Mouse (Mus musculus) spleen, adult 2 months (tissue): ENCODE data around the gene Nckipsd. TPM values are rescaled to one million over a fixed set of nuclear protein-coding genes. Genes with fewer than 3 reads are reported as not detected.

Source experiments
- DNase-seq, 2 experiments: peaks; one replicate each; pipeline versions ENCODE4 v3.0.0 to v3.0.0-alpha.2; 2012 to 2021; ENCODE audit warnings: low spot score in 2 of 2, low read depth in 1 of 2
- H3K27ac ChIP-seq: fragments of 200-500 bp; 2 replicates; pipeline ENCODE4 v1.5.1; 2012; ENCODE audit warnings: low read length, inconsistent platforms; ENCODE audit not compliant: insufficient read depth
- H3K27me3 ChIP-seq: fragments of 200-500 bp; 2 replicates; pipeline ENCODE4 v1.6.1; 2012; ENCODE audit warnings: mild to moderate bottlenecking, moderate library complexity, low read length, inconsistent platforms; ENCODE audit not compliant: control insufficient read depth, insufficient read depth
- H3K36me3 ChIP-seq: fragments of 200-500 bp; 2 replicates; pipeline ENCODE4 v1.6.1; 2012; ENCODE audit warnings: mild to moderate bottlenecking, low read length, inconsistent platforms; ENCODE audit not compliant: control insufficient read depth, insufficient read depth
- H3K4me1 ChIP-seq: fragments of 200-500 bp; 2 replicates; pipeline ENCODE4 v1.6.1; 2011; ENCODE audit warnings: inconsistent platforms; ENCODE audit not compliant: control insufficient read depth, insufficient read depth, insufficient read length
- H3K4me3 ChIP-seq: fragments of 200-500 bp; 2 replicates; pipeline ENCODE4 v1.5.1; 2011; ENCODE audit warnings: mild to moderate bottlenecking, inconsistent platforms; ENCODE audit not compliant: insufficient read depth, insufficient read length; ENCODE audit errors: extremely low read depth
- CTCF ChIP-seq: fragments of 200-500 bp; IDR thresholded peaks from 2 replicates; pipeline ENCODE4 v1.5.1; 2011; ENCODE audit warnings: mild to moderate bottlenecking, inconsistent platforms; ENCODE audit not compliant: insufficient read depth, insufficient read length, insufficient replicate concordance; ENCODE audit errors: extremely low read depth
- POLR2A ChIP-seq: fragments of 200-500 bp; IDR thresholded peaks from 2 replicates; pipeline ENCODE4 v1.6.1; 2011; ENCODE audit warnings: low read depth, low read length, inconsistent platforms
- whole genome bisulfite sequencing: fragments of 180-500 bp; shearing (Covaris S2); methylation state at CpG from one replicate; pipeline ENCODE4 v1.1.7; 2018; 5-methylcytosine and 5-hydroxymethylcytosine counted together
- polyA plus RNA-seq: library from polyadenylated mRNA; depleted of rRNA; stranded (reverse); fragments of >200 nt; gene quantifications from 2 replicates; pipeline ENCODE4 v1.2.3, GENCODE M21; 2012

The Nckipsd gene
- polyA plus RNA-seq, 1 experiment = 26.4 TPM

- Histone ChIP-seq H3K4me1 (no peaks in the 10 kb centered on the region), H3K27ac (no peak overlapping the region), H3K4me3 (no peak overlapping the region), H3K27me3 (no peaks in the 10 kb centered on the region), H3K36me3 (peaks cover 42% of the 10 kb centered on the region)
- WGBS = 84% methylated on average over 5 of the region's 5 CpGs
- TF ChIP-seq CTCF = no peak
- TF ChIP-seq POLR2A = no peak
- no peak for DNase-seq
Observed at GRCm38 (mm10) chr9:108798508-108799075, 9.6 kb upstream of the Nckipsd start.

- Histone ChIP-seq H3K36me3 (peaks cover 47% of the 10 kb centered on the region), H3K27me3 (no peaks in the 10 kb centered on the region), H3K4me1 (no peaks in the 10 kb centered on the region), H3K27ac (no peak overlapping the region), H3K4me3 (no peak overlapping the region)
- TF ChIP-seq POLR2A (no peak), CTCF (no peak)
- no peak for DNase-seq
- 87% methylated on average over 3 of the region's 3 CpGs for WGBS
Observed at GRCm38 (mm10) chr9:108799564-108799963, 8.6 kb upstream of the Nckipsd start.

- no peak for DNase-seq
- TF ChIP-seq POLR2A (no peak), CTCF (no peak)
- H3K4me3 ChIP-seq = no peak overlapping the region
- H3K27me3 ChIP-seq = no peaks in the 10 kb centered on the region
- peaks cover 11% of the 10 kb centered on the region; the same call in 1 of the 2 replicates for H3K4me1 ChIP-seq
- peaks cover 28% of the 10 kb centered on the region for H3K36me3 ChIP-seq
- 87% methylated on average over 8 of the region's 8 CpGs for WGBS
- no peak overlapping the region for H3K27ac ChIP-seq
Observed at GRCm38 (mm10) chr9:108805768-108806167, 2.4 kb upstream of the Nckipsd start.

GRCm38 (mm10) chr9:108806379-108806778 is 1.8 kb upstream of the Nckipsd start:
- Histone ChIP-seq H3K36me3 (peaks cover 24% of the 10 kb centered on the region), H3K27ac (no peak overlapping the region), H3K4me1 (peaks cover 11% of the 10 kb centered on the region; the same call in 1 of the 2 replicates), H3K27me3 (no peaks in the 10 kb centered on the region), H3K4me3 (no peak overlapping the region)
- DNase-seq = no peak
- TF ChIP-seq POLR2A = no peak
- no peak for TF ChIP-seq CTCF

- no peaks in the 10 kb centered on the region for H3K27me3 ChIP-seq
- no peak overlapping the region for H3K4me3 ChIP-seq
- 92% methylated on average over 1 of the region's 1 CpGs for WGBS
- no peak for DNase-seq
- H3K36me3 ChIP-seq = peaks cover 24% of the 10 kb centered on the region
- peaks cover 11% of the 10 kb centered on the region; the same call in 1 of the 2 replicates for H3K4me1 ChIP-seq
- H3K27ac ChIP-seq = no peak overlapping the region
- TF ChIP-seq CTCF (no peak), POLR2A (no peak)
Observed at GRCm38 (mm10) chr9:108806831-108807230, 1.3 kb upstream of the Nckipsd start.

GRCm38 (mm10) chr9:108807674-108808073 is 494 bp upstream of the Nckipsd start:
- H3K4me3 ChIP-seq = no peak overlapping the region
- WGBS = 69% methylated on average over 5 of the region's 5 CpGs
- TF ChIP-seq POLR2A (no peak), CTCF (no peak)
- H3K27ac ChIP-seq = 0 out of 2 replicates have a peak overlapping the region, but pooled peaks have one; percentile 18
- DNase-seq = no peak
- no peaks in the 10 kb centered on the region for H3K27me3 ChIP-seq
- H3K4me1 ChIP-seq = peaks cover 11% of the 10 kb centered on the region; the same call in 1 of the 2 replicates
- peaks cover 26% of the 10 kb centered on the region for H3K36me3 ChIP-seq

- H3K36me3 ChIP-seq = peaks cover 23% of the 10 kb centered on the region
- DNase-seq = no peak
- no peak for TF ChIP-seq CTCF
- TF ChIP-seq POLR2A = no peak
- H3K27me3 ChIP-seq = no peaks in the 10 kb centered on the region
- H3K4me1 ChIP-seq = peaks cover 11% of the 10 kb centered on the region; the same call in 1 of the 2 replicates
- 0 out of 2 replicates have a peak overlapping the region, but pooled peaks have one; percentile 4 for H3K27ac ChIP-seq
- no peak overlapping the region for H3K4me3 ChIP-seq
- WGBS = 62% methylated on average over 5 of the region's 5 CpGs
Observed at GRCm38 (mm10) chr9:108809188-108809587, 1.0 kb downstream of the Nckipsd start.
